Mouse (Mus musculus): ENCODE measurements around the gene Eif2b5. TPM values are rescaled to one million over a fixed set of nuclear protein-coding genes. Genes with fewer than 3 reads are reported as not detected.

Eif2b5 gene
- 42.3 TPM for total RNA-seq (2023)

GRCm38 (mm10) chr16:20498677-20499475 is at the start of gene Eif2b5:
Gene Eif2b5 (plus strand): TSS chr16:20498817.

GRCm38 (mm10) chr16:20516726-20517201 is 18.1 kb downstream of the Eif2b5 start, which contains the start of gene Dvl3:
Gene Dvl3 (plus strand): TSS chr16:20516982.

GRCm38 (mm10) chr16:20535296-20536080 is 36.9 kb downstream of the Eif2b5 start, which contains the start of gene Ap2m1:
Gene Ap2m1 (plus strand): TSS chr16:20535478.

GRCm38 (mm10) chr16:20548096-20548948 is 49.7 kb downstream of the Eif2b5 start, which contains the start of gene Abcf3:
Gene Abcf3 (plus strand): TSS chr16:20548577.

Other genes starting within 250 kb of the Eif2b5 start
- gene Parl, start 196.4 kb upstream of the Eif2b5 start, total RNA-seq (2023) = 78.7 TPM
- not detected for gene Cyp2ab1, start 173.4 kb upstream of the Eif2b5 start, total RNA-seq (2023)
- 64.7 TPM for gene Abcc5, start 72.4 kb upstream of the Eif2b5 start, total RNA-seq (2023)
- 33.0 TPM for gene Dvl3, start 18.2 kb downstream of the Eif2b5 start, total RNA-seq (2023)
- gene Ap2m1, start 36.7 kb downstream of the Eif2b5 start, total RNA-seq (2023) = 157 TPM
- gene Abcf3, start 49.8 kb downstream of the Eif2b5 start, total RNA-seq (2023) = 106 TPM
- gene Vwa5b2, start 90.7 kb downstream of the Eif2b5 start, total RNA-seq (2023) = not detected
- gene Eef1akmt4, start 112.8 kb downstream of the Eif2b5 start, total RNA-seq (2023) = 3.8 TPM
- not detected for gene Gm49333, start 112.8 kb downstream of the Eif2b5 start, total RNA-seq (2023)
- 9.2 TPM for gene Alg3, start 112.9 kb downstream of the Eif2b5 start, total RNA-seq (2023)
- gene Camk2n2, start 122.5 kb downstream of the Eif2b5 start, total RNA-seq (2023) = 0.44 TPM
- not detected for gene Ece2, start 131.0 kb downstream of the Eif2b5 start, total RNA-seq (2023)
- gene Psmd2, start 152.8 kb downstream of the Eif2b5 start, total RNA-seq (2023) = 108 TPM
- 295 TPM for gene Eif4g1, start 169.5 kb downstream of the Eif2b5 start, total RNA-seq (2023)
- gene Fam131a, start 194.4 kb downstream of the Eif2b5 start, total RNA-seq (2023) = 1.1 TPM
- 20.8 TPM for gene Polr2h, start 218.8 kb downstream of the Eif2b5 start, total RNA-seq (2023)
- 5.5 TPM for gene Clcn2, start 218.9 kb downstream of the Eif2b5 start, total RNA-seq (2023)
- gene Chrd, start 234.3 kb downstream of the Eif2b5 start, total RNA-seq (2023) = not detected
- gene Thpo, start 235.7 kb downstream of the Eif2b5 start, total RNA-seq (2023) = not detected

Data from CD4-positive naive resting alpha-beta T cell, adult 76 days (primary cell).